In the genomic region with DNA sequence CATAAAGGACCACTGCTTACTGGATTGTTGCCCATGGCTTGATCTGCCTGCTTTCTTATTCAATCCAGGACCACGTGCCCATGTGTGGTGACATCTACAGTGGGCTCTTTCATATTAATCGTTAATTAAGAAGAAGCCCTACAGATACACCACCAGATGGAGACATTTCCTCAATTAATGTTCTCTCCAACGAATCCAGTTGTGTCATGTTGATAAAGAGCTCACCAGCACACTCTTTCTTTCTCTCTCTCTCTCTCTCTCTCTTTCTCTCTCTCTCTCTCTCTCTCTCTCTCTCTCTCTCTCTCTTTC, we compare ENCODE assay signal across 9 mouse cellular contexts. TPM values are rescaled to one million over a fixed set of nuclear protein-coding genes. Genes with fewer than 3 reads are reported as not detected.
A peak's percentile ranks its signal among the peaks of the same experiment; 100 is the strongest.
DNase-seq lines count a peak whose midpoint lies in the region; ATAC-seq lines count a peak whose summit lies in the region.
"Had no signal": no experiment of that assay in that cellular context is flagged by ENCODE, and none has a peak within 500 bp of the region (broad histone marks: within the 10 kb centered on the region; RNA-seq: fewer than 3 reads in every experiment).

No protein-coding gene starts in this region.

- H3K9me3 ChIP-seq in lung, embryonic 16.5 days (ENCODE audit: control insufficient read depth, low read length): no peaks in the 10 kb centered on the region
- no peaks in the 10 kb centered on the region for H3K9me3 ChIP-seq in forebrain, embryonic 13.5 days (replicated peaks)
- H3K9me3 ChIP-seq in limb, embryonic 10.5 days (replicated peaks): no peaks in the 10 kb centered on the region
- H3K9me3 ChIP-seq in stomach, embryonic 16.5 days (replicated peaks; ENCODE audit: control insufficient read depth, low read length): no peaks in the 10 kb centered on the region

- DNase-seq in cerebellum, adult 9-10 months: peak; percentile 63
- DNase-seq in cerebellum, adult 11-12 months: no peak
- DNase-seq in lung, postnatal 4 days: no peak
- DNase-seq in limb, embryonic 10.5 days (ENCODE audit: low spot score): peak; percentile 32
- DNase-seq in ovary, adult 18-20 months (ENCODE audit: low spot score): no peak

- ATAC-seq in lung, embryonic 16.5 days (ENCODE audit: low read depth): peak; percentile 41; the same call in 1 of the 2 replicates
- peak; percentile 91 for ATAC-seq in forebrain, embryonic 13.5 days
- no peak for ATAC-seq in stomach, embryonic 16.5 days (ENCODE audit: insufficient read depth, low FRiP score)

- no peak overlapping the region for H3K27ac ChIP-seq in lung, embryonic 16.5 days (ENCODE audit: low read length)
- no peak overlapping the region for H3K27ac ChIP-seq in forebrain, embryonic 13.5 days
- H3K27ac ChIP-seq in limb, embryonic 10.5 days: no peak overlapping the region
- H3K27ac ChIP-seq in stomach, embryonic 16.5 days (ENCODE audit: low read length): no peak overlapping the region

- H3K9ac ChIP-seq in lung, embryonic 16.5 days (ENCODE audit: low read length): no peak overlapping the region
- peak overlapping the region; percentile 2; the same call in 1 of the 2 replicates for H3K9ac ChIP-seq in forebrain, embryonic 13.5 days
- H3K9ac ChIP-seq in stomach, embryonic 16.5 days (ENCODE audit: low read length): no peak overlapping the region

- H3K4me3 ChIP-seq in lung, embryonic 16.5 days (ENCODE audit: low read length): no peak overlapping the region
- 0 out of 2 replicates have a peak overlapping the region, but pooled peaks have one; percentile 1 for H3K4me3 ChIP-seq in forebrain, embryonic 13.5 days
- no peak overlapping the region for H3K4me3 ChIP-seq in limb, embryonic 10.5 days
- H3K4me3 ChIP-seq in stomach, embryonic 16.5 days (replicated peaks; ENCODE audit: low read length): no peak overlapping the region

- no peaks in the 10 kb centered on the region; the same call in 1 of the 2 replicates for H3K27me3 ChIP-seq in lung, embryonic 16.5 days (ENCODE audit: control insufficient read depth, insufficient read depth, low read depth, low read length)
- H3K27me3 ChIP-seq in forebrain, embryonic 13.5 days: no peaks in the 10 kb centered on the region
- peaks cover 20% of the 10 kb centered on the region; the same call in 1 of the 2 replicates for H3K27me3 ChIP-seq in limb, embryonic 10.5 days (ENCODE audit: low read depth, poor library complexity, severe bottlenecking)
- H3K27me3 ChIP-seq in stomach, embryonic 16.5 days (ENCODE audit: control insufficient read depth, insufficient read depth, low read length): no peaks in the 10 kb centered on the region; the same call in 1 of the 2 replicates

- WGBS in lung, embryonic 16.5 days: 0% methylated on average over 3 of the region's 3 CpGs
- 0% methylated on average over 3 of the region's 3 CpGs for WGBS in forebrain, embryonic 13.5 days
- WGBS in limb, embryonic 10.5 days: 15% methylated on average over 3 of the region's 3 CpGs
- 7% methylated on average over 3 of the region's 3 CpGs for WGBS in stomach, embryonic 16.5 days

- no peaks in the 10 kb centered on the region for H3K4me1 ChIP-seq in lung, embryonic 16.5 days (replicated peaks; ENCODE audit: control insufficient read depth, insufficient read depth, low read length)
- peaks cover 18% of the 10 kb centered on the region for H3K4me1 ChIP-seq in forebrain, embryonic 13.5 days
- H3K4me1 ChIP-seq in limb, embryonic 10.5 days: 0 out of 2 replicates have a peak, but pooled peaks cover 3% of the 10 kb centered on the region
- no peaks in the 10 kb centered on the region for H3K4me1 ChIP-seq in stomach, embryonic 16.5 days (ENCODE audit: control insufficient read depth, insufficient read depth, low read length)

- H3K36me3 ChIP-seq in lung, embryonic 16.5 days (ENCODE audit: control insufficient read depth, insufficient read depth, low read length): no peaks in the 10 kb centered on the region
- no peaks in the 10 kb centered on the region for H3K36me3 ChIP-seq in forebrain, embryonic 13.5 days (ENCODE audit: poor library complexity, severe bottlenecking)
- no peaks in the 10 kb centered on the region for H3K36me3 ChIP-seq in limb, embryonic 10.5 days
- no peaks in the 10 kb centered on the region for H3K36me3 ChIP-seq in stomach, embryonic 16.5 days (ENCODE audit: control insufficient read depth, insufficient read depth, low read length)

- H3K4me2 ChIP-seq in lung, embryonic 16.5 days (ENCODE audit: low read depth, low read length): 0 out of 2 replicates have a peak overlapping the region, but pooled peaks have one; percentile 17
- peak overlapping the region; percentile 50 for H3K4me2 ChIP-seq in forebrain, embryonic 13.5 days
- 0 out of 2 replicates have a peak overlapping the region, but pooled peaks have one; percentile 9 for H3K4me2 ChIP-seq in stomach, embryonic 16.5 days (ENCODE audit: low read depth, low read length)

RNA-seq across cellular contexts. Expression of a gene that starts 17.9 kb away (rescaled TPM):
- polyA plus RNA-seq in lung, embryonic 16.5 days (2015; fragmentation: Nextera tagmentation; extraction: Ambion mirVana): not detected in 2 replicates
- not detected in 2 replicates for polyA plus RNA-seq in forebrain, embryonic 13.5 days (2015; fragmentation: Nextera tagmentation; extraction: Ambion mirVana)
- not detected in 2 replicates for polyA plus RNA-seq in limb, embryonic 10.5 days (2016; fragmentation: Nextera tagmentation; extraction: Ambion mirVana)
- polyA plus RNA-seq in stomach, embryonic 16.5 days (2015; fragmentation: Nextera tagmentation; extraction: Ambion mirVana): not detected in 2 replicates
- polyA plus RNA-seq: limb, embryonic 11.5 days had no signal

RNA-seq across cellular contexts. Expression of a gene that starts 53.0 kb away (rescaled TPM):
- not detected in 2 replicates for polyA plus RNA-seq in lung, embryonic 16.5 days (2015; fragmentation: Nextera tagmentation; extraction: Ambion mirVana)
- not detected in 2 replicates for polyA plus RNA-seq in forebrain, embryonic 13.5 days (2015; fragmentation: Nextera tagmentation; extraction: Ambion mirVana)
- polyA plus RNA-seq in limb, embryonic 10.5 days (2016; fragmentation: Nextera tagmentation; extraction: Ambion mirVana): not detected in 2 replicates
- not detected in 2 replicates for polyA plus RNA-seq in stomach, embryonic 16.5 days (2015; fragmentation: Nextera tagmentation; extraction: Ambion mirVana)
- polyA plus RNA-seq: limb, embryonic 11.5 days had no signal

Comparison
In these comparisons a context has a peak if more than half of its experiments do, and no peak if none do; other contexts are left out.
1. DNase-seq: peak in cerebellum, adult 9-10 months (single experiment) and limb, embryonic 10.5 days (single experiment); none in cerebellum, adult 11-12 months (single experiment), lung, postnatal 4 days (0 of 2) and ovary, adult 18-20 months (single experiment).
2. Peak in every context shown above with its lines, with median percentiles within 50 percentile points of each other: H3K4me2 ChIP-seq.